15 mouse cellular contexts compared by ENCODE assay signal in genomic region chr3:132883256-132883655, GRCm38 (mm10).
"Had no signal": no experiment of that assay in that cellular context is flagged by ENCODE, and none has a peak within 500 bp of the region (broad histone marks: within the 10 kb centered on the region; RNA-seq: fewer than 3 reads in every experiment).

No protein-coding gene starts in this region.

- H3K36me3 ChIP-seq: limb, embryonic 12.5 days; liver, embryonic 13.5 days; midbrain, embryonic 12.5 days; stomach, embryonic 15.5 days had no signal

- H3K4me3 ChIP-seq: limb, embryonic 12.5 days; liver, embryonic 13.5 days; lung, embryonic 15.5 days; megakaryocyte, embryonic 14.5 days; midbrain, embryonic 12.5 days; stomach, embryonic 15.5 days had no signal

- H3K9ac ChIP-seq: limb, embryonic 12.5 days; liver, embryonic 13.5 days; liver, postnatal 0 days; lung, embryonic 15.5 days; midbrain, embryonic 12.5 days; stomach, embryonic 15.5 days had no signal

- H3K4me1 ChIP-seq: limb, embryonic 12.5 days; lung, embryonic 15.5 days; stomach, embryonic 15.5 days had no signal

- H3K4me2 ChIP-seq: limb, embryonic 12.5 days; liver, embryonic 13.5 days; lung, embryonic 15.5 days; midbrain, embryonic 12.5 days; stomach, embryonic 15.5 days had no signal

- H3K9me3 ChIP-seq: limb, embryonic 12.5 days; liver, embryonic 13.5 days; lung, embryonic 15.5 days; megakaryocyte, embryonic 14.5 days; midbrain, embryonic 12.5 days; stomach, embryonic 15.5 days had no signal

- H3K27ac ChIP-seq: limb, embryonic 12.5 days; liver, embryonic 13.5 days; lung, embryonic 15.5 days; macrophage; midbrain, embryonic 12.5 days; stomach, embryonic 15.5 days had no signal

- H3K27me3 ChIP-seq: limb, embryonic 12.5 days; liver, embryonic 13.5 days; lung, embryonic 15.5 days; midbrain, embryonic 12.5 days; stomach, embryonic 15.5 days had no signal

- ATAC-seq: liver, postnatal 0 days; midbrain, embryonic 16.5 days had no signal

- DNase-seq: layer of hippocampus, postnatal 36 days; liver; liver, embryonic 13.5 days; liver, postnatal 0 days; lung, postnatal 14 days; right cerebral cortex, postnatal 14 days; thymus, adult 2 months; thymus, postnatal 36 days had no signal
